Comparison of ENCODE assay signal across 27 mouse cellular contexts in genomic region chr11:103213712-103214111, GRCm38 (mm10). TPM values are rescaled to one million over a fixed set of nuclear protein-coding genes. Genes with fewer than 3 reads are reported as not detected.
DNase-seq lines count a peak whose midpoint lies in the region; ATAC-seq and TF ChIP-seq lines count a peak whose summit lies in the region.
"Had no signal": no experiment of that assay in that cellular context is flagged by ENCODE, and none has a peak within 500 bp of the region (broad histone marks: within the 10 kb centered on the region; RNA-seq: fewer than 3 reads in every experiment).

No protein-coding gene starts in this region.

- peak; percentile 4 for DNase-seq in cerebellum, adult 11-12 months
- no peak for DNase-seq in cerebellum, postnatal 10 days
- DNase-seq in layer of hippocampus, adult 2 months (ENCODE audit: low spot score in 2 of 2), result no peak
- DNase-seq in layer of hippocampus, adult 8-10 months (ENCODE audit: low spot score in 2 of 2), result no peak
- DNase-seq in A20 (ENCODE audit: low read depth, low spot score) (peak; percentile 22), ZHBTc4 (ENCODE audit: low read depth, low spot score) (peak; percentile 56)
- DNase-seq: adrenal gland, postnatal 10 days; cerebellum, adult 8-10 months; gastrocnemius, postnatal 25 days; heart, postnatal 36 days; kidney, adult 9 months; retina, postnatal 1 day; right cerebral cortex, postnatal 4 days; thymus, adult 2 months had no signal

- no peak overlapping the region for H3K9ac ChIP-seq in heart, embryonic 11.5 days (ENCODE audit: low read depth, low read length)
- H3K9ac ChIP-seq: embryonic facial prominence, embryonic 15.5 days; forebrain, embryonic 12.5 days; heart, embryonic 13.5 days; limb, embryonic 12.5 days; lung, embryonic 15.5 days; neural tube, embryonic 15.5 days had no signal

- H3K4me3 ChIP-seq in layer of hippocampus, adult 2 months, result no peak overlapping the region
- no peak overlapping the region for H3K4me3 ChIP-seq in heart, embryonic 11.5 days (ENCODE audit: low read depth, low read length)
- H3K4me3 ChIP-seq: embryonic facial prominence, embryonic 15.5 days; forebrain, embryonic 12.5 days; heart, embryonic 13.5 days; limb, embryonic 12.5 days; lung, embryonic 15.5 days; neural tube, embryonic 15.5 days had no signal

- H3K27me3 ChIP-seq in heart, embryonic 11.5 days (ENCODE audit: control insufficient read depth, insufficient read depth, low read length), result peaks cover 8% of the 10 kb centered on the region; the same call in 1 of the 2 replicates
- H3K27me3 ChIP-seq: embryonic facial prominence, embryonic 15.5 days; neural tube, embryonic 15.5 days had no signal

- ATAC-seq in inflammation-experienced regulatory T-cells, adult 6 months, result no peak
- no peak for ATAC-seq in heart, embryonic 11.5 days (replicated peaks; ENCODE audit: insufficient number of reproducible peaks, low FRiP score, low TSS enrichment)
- ATAC-seq: hindbrain, embryonic 16.5 days had no signal

- H3K4me2 ChIP-seq in heart, embryonic 11.5 days, result no peak overlapping the region
- H3K4me2 ChIP-seq: embryonic facial prominence, embryonic 15.5 days; forebrain, embryonic 12.5 days; heart, embryonic 13.5 days; limb, embryonic 12.5 days; lung, embryonic 15.5 days; midbrain, embryonic 11.5 days; neural tube, embryonic 15.5 days had no signal

- H3K9me3 ChIP-seq in heart, embryonic 11.5 days (replicated peaks; ENCODE audit: control insufficient read depth, low read length), result no peaks in the 10 kb centered on the region
- H3K9me3 ChIP-seq: embryonic facial prominence, embryonic 15.5 days; lung, embryonic 15.5 days; neural tube, embryonic 15.5 days had no signal

- no peaks in the 10 kb centered on the region for H3K36me3 ChIP-seq in heart, embryonic 11.5 days (ENCODE audit: control insufficient read depth, insufficient read depth, low read length)
- H3K36me3 ChIP-seq: embryonic facial prominence, embryonic 15.5 days; forebrain, embryonic 12.5 days; G1E; heart, embryonic 13.5 days; limb, embryonic 12.5 days; lung, embryonic 15.5 days; neural tube, embryonic 15.5 days had no signal

- TF ChIP-seq CTCF in layer of hippocampus, adult 2 months (conservative IDR thresholded peaks at IDR 0.05), result peak; percentile 60

- 79% methylated on average over 5 of the region's 5 CpGs for WGBS in heart, embryonic 11.5 days (ENCODE audit: insufficient replicate concordance)

- no peak overlapping the region for H3K27ac ChIP-seq in layer of hippocampus, adult 2 months
- H3K27ac ChIP-seq in heart, embryonic 11.5 days (ENCODE audit: low read depth, low read length), result no peak overlapping the region
- H3K27ac ChIP-seq: embryonic facial prominence, embryonic 15.5 days; forebrain, embryonic 12.5 days; heart, embryonic 13.5 days; limb, embryonic 12.5 days; lung, embryonic 15.5 days; macrophage; neural tube, embryonic 15.5 days had no signal

- 0 out of 2 replicates have a peak, but pooled peaks cover 5% of the 10 kb centered on the region for H3K4me1 ChIP-seq in heart, embryonic 11.5 days (ENCODE audit: control insufficient read depth, insufficient read depth, low read length)

RNA-seq across cellular contexts. Expression of gene Spata32, which starts 4.5 kb away (rescaled TPM):
- total RNA-seq in layer of hippocampus, adult 2 months (2021), result 1 to 10 TPM; 1.2 to 1.3 TPM
- total RNA-seq in layer of hippocampus, adult 8-10 months (2022), result 1 to 10 TPM; 1.4 to 3.0 (median 2.1) TPM
- not detected for polyA plus RNA-seq in inflammation-experienced regulatory T-cells, adult 6 months (2017; shearing (Covaris generic))
- not detected in 2 replicates for polyA plus RNA-seq in heart, embryonic 11.5 days (2014; fragmentation: Nextera tagmentation; extraction: Ambion mirVana)
- total RNA-seq: adrenal gland, postnatal 10 days; gastrocnemius, postnatal 25 days; heart, postnatal 36 days had no signal
- polyA plus RNA-seq: embryonic facial prominence, embryonic 15.5 days; forebrain, embryonic 12.5 days; G1E; heart, embryonic 13.5 days; limb, embryonic 12.5 days; lung, embryonic 15.5 days; macrophage; midbrain, embryonic 11.5 days; thymus, adult 2 months; urinary bladder, adult 2 months had no signal

RNA-seq across cellular contexts. Expression of gene 1700023F06Rik, which starts 5.4 kb away (rescaled TPM):
- 1 to 10 TPM; 1.5 to 2.0 TPM for total RNA-seq in layer of hippocampus, adult 2 months (2021)
- total RNA-seq in layer of hippocampus, adult 8-10 months (2022), result 1 to 10 TPM; 1.4 to 3.1 (median 2.2) TPM
- polyA plus RNA-seq in inflammation-experienced regulatory T-cells, adult 6 months (2017; shearing (Covaris generic)), result not detected
- polyA plus RNA-seq in heart, embryonic 11.5 days (2014; fragmentation: Nextera tagmentation; extraction: Ambion mirVana), result not detected in 2 replicates
- total RNA-seq: G1E; gastrocnemius, postnatal 25 days; heart, postnatal 36 days had no signal
- polyA plus RNA-seq: G1E; heart, embryonic 13.5 days; macrophage had no signal

RNA-seq across cellular contexts. Expression of gene Fmnl1, which starts 42.8 kb away (rescaled TPM):
- total RNA-seq in layer of hippocampus, adult 2 months (2021), result 100 to 1,000 TPM; 142 to 156 TPM
- total RNA-seq in layer of hippocampus, adult 8-10 months (2022), result 100 to 1,000 TPM; 121 to 133 (median 125) TPM
- polyA plus RNA-seq in inflammation-experienced regulatory T-cells, adult 6 months (2017; shearing (Covaris generic)), result 10 to 100 TPM; 52.9 to 64.4 (median 60.6) TPM
- 0.79 and 1.1 TPM in 2 replicates for polyA plus RNA-seq in heart, embryonic 11.5 days (2014; fragmentation: Nextera tagmentation; extraction: Ambion mirVana)
- total RNA-seq: G1E had no signal

RNA-seq across cellular contexts. Expression of gene Map3k14, which starts 53.6 kb away (rescaled TPM):
- 1 to 10 TPM; 3.3 TPM for total RNA-seq in layer of hippocampus, adult 2 months (2021)
- total RNA-seq in layer of hippocampus, adult 8-10 months (2022), result 1 to 10 TPM; 4.6 to 5.5 (median 4.8) TPM
- 10 to 100 TPM; 19.9 to 41.4 (median 31.4) TPM for polyA plus RNA-seq in inflammation-experienced regulatory T-cells, adult 6 months (2017; shearing (Covaris generic))
- 1.4 and 1.7 TPM in 2 replicates for polyA plus RNA-seq in heart, embryonic 11.5 days (2014; fragmentation: Nextera tagmentation; extraction: Ambion mirVana)

Comparison
In these comparisons a context has a peak if more than half of its experiments do, and no peak if none do; other contexts are left out.
1. DNase-seq: peak in cerebellum, adult 11-12 months (single experiment), A20 (single experiment) and ZHBTc4 (single experiment); none in cerebellum, postnatal 10 days (0 of 2), layer of hippocampus, adult 2 months (0 of 2) and layer of hippocampus, adult 8-10 months (0 of 2).